Mouse (Mus musculus): ENCODE results near the gene Shisa6. TPM values are rescaled to one million over a fixed set of nuclear protein-coding genes. Genes with fewer than 3 reads are reported as not detected.

The Shisa6 gene
- polyA plus RNA-seq, 1 experiment from 2014 or later: 0.40 TPM

GRCm38 (mm10) chr11:66312764-66313163, 213.0 kb downstream of the Shisa6 start:
- Histone ChIP-seq H3K36me3 (ENCODE audit: control insufficient read depth, insufficient read depth, low read length) (no peaks in the 10 kb centered on the region), H3K4me2 (no peak overlapping the region), H3K27me3 (ENCODE audit: control insufficient read depth, insufficient read depth, low read length) (no peaks in the 10 kb centered on the region), H3K27ac (ENCODE audit: low read depth, low read length) (no peak overlapping the region), H3K9me3 (replicated peaks; ENCODE audit: control insufficient read depth, low read length) (no peaks in the 10 kb centered on the region), H3K4me1 (ENCODE audit: control insufficient read depth, insufficient read depth, low read length) (no peaks in the 10 kb centered on the region), H3K9ac (ENCODE audit: low read depth, low read length) (no peak overlapping the region), H3K4me3 (ENCODE audit: low read depth, low read length) (no peak overlapping the region)
- WGBS (ENCODE audit: insufficient replicate concordance): 73% methylated on average over 7 of the region's 7 CpGs
- no peak for ATAC-seq (replicated peaks; ENCODE audit: insufficient number of reproducible peaks, low FRiP score, low TSS enrichment)

- Histone ChIP-seq H3K4me3 (ENCODE audit: low read depth, low read length) (no peak overlapping the region), H3K4me2 (no peak overlapping the region), H3K9ac (ENCODE audit: low read depth, low read length) (no peak overlapping the region), H3K36me3 (ENCODE audit: control insufficient read depth, insufficient read depth, low read length) (no peaks in the 10 kb centered on the region), H3K27me3 (ENCODE audit: control insufficient read depth, insufficient read depth, low read length) (no peaks in the 10 kb centered on the region), H3K9me3 (replicated peaks; ENCODE audit: control insufficient read depth, low read length) (no peaks in the 10 kb centered on the region), H3K4me1 (ENCODE audit: control insufficient read depth, insufficient read depth, low read length) (no peaks in the 10 kb centered on the region), H3K27ac (ENCODE audit: low read depth, low read length) (no peak overlapping the region)
- 68% methylated on average over 1 of the region's 1 CpGs for WGBS (ENCODE audit: insufficient replicate concordance)
- ATAC-seq (replicated peaks; ENCODE audit: insufficient number of reproducible peaks, low FRiP score, low TSS enrichment): no peak
Observed at GRCm38 (mm10) chr11:66304396-66304795, 221.4 kb downstream of the Shisa6 start.

DNA sequence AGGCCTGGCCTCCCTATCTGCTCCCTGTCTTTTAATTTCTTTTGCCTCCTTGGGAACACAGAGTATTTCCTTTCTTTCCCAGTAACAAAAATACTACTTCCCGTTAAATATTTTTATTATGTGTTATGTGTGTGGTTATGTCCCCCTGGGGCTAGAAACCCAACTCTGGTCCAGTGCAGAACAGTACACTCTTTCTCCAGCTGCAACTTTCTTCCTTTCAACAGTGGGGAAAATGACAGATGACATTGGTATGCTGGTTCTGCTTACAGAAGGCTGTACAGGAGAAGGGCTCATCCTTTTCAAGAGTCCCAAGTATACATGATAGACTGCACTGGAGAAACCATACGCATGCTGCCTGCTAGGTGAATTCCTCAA, 251.1 kb downstream of the Shisa6 start:
- H3K27ac ChIP-seq (ENCODE audit: low read depth, low read length): no peak overlapping the region
- ATAC-seq (replicated peaks; ENCODE audit: insufficient number of reproducible peaks, low FRiP score, low TSS enrichment): no peak
- no peaks in the 10 kb centered on the region for H3K27me3 ChIP-seq (ENCODE audit: control insufficient read depth, insufficient read depth, low read length)
- no peak overlapping the region for H3K4me2 ChIP-seq
- no peaks in the 10 kb centered on the region for H3K4me1 ChIP-seq (ENCODE audit: control insufficient read depth, insufficient read depth, low read length)
- H3K36me3 ChIP-seq (ENCODE audit: control insufficient read depth, insufficient read depth, low read length): no peaks in the 10 kb centered on the region
- H3K4me3 ChIP-seq (ENCODE audit: low read depth, low read length): no peak overlapping the region
- 65% methylated on average over 2 of the region's 2 CpGs for WGBS (ENCODE audit: insufficient replicate concordance)
- H3K9ac ChIP-seq (ENCODE audit: low read depth, low read length): no peak overlapping the region
- no peaks in the 10 kb centered on the region for H3K9me3 ChIP-seq (replicated peaks; ENCODE audit: control insufficient read depth, low read length)

GRCm38 (mm10) chr11:66273904-66274706, 251.7 kb downstream of the Shisa6 start:
- no peaks in the 10 kb centered on the region for H3K9me3 ChIP-seq (replicated peaks; ENCODE audit: control insufficient read depth, low read length)
- H3K4me3 ChIP-seq (ENCODE audit: low read depth, low read length): no peak overlapping the region
- no peaks in the 10 kb centered on the region for H3K4me1 ChIP-seq (ENCODE audit: control insufficient read depth, insufficient read depth, low read length)
- H3K4me2 ChIP-seq: no peak overlapping the region
- H3K9ac ChIP-seq (ENCODE audit: low read depth, low read length): no peak overlapping the region
- 75% methylated on average over 8 of the region's 8 CpGs for WGBS (ENCODE audit: insufficient replicate concordance)
- ATAC-seq (replicated peaks; ENCODE audit: insufficient number of reproducible peaks, low FRiP score, low TSS enrichment): no peak
- no peaks in the 10 kb centered on the region for H3K36me3 ChIP-seq (ENCODE audit: control insufficient read depth, insufficient read depth, low read length)
- no peak overlapping the region for H3K27ac ChIP-seq (ENCODE audit: low read depth, low read length)
- H3K27me3 ChIP-seq (ENCODE audit: control insufficient read depth, insufficient read depth, low read length): no peaks in the 10 kb centered on the region

DNA sequence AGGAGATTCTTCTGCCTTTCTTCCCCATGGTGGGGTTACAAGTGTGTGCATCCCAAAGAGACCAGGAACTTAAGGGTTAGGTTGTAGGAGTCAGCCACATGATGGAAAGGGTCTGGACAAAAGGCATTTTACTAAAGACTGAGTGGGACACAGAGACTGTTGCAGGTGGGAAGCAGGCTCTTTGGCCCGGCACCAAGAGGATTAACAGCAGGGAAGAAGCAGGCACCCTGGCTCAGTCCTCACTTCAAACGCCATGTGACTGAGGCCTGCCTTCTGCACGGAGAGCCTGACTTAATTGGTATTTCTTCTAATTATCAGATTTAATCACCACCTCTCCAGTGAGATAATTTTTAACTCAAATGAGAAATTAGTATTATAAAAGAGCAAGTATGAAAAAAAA, 258.7 kb downstream of the Shisa6 start:
- H3K27ac ChIP-seq (ENCODE audit: low read depth, low read length): no peak overlapping the region
- no peak for ATAC-seq (replicated peaks; ENCODE audit: insufficient number of reproducible peaks, low FRiP score, low TSS enrichment)
- no peaks in the 10 kb centered on the region for H3K4me1 ChIP-seq (ENCODE audit: control insufficient read depth, insufficient read depth, low read length)
- no peak overlapping the region for H3K4me3 ChIP-seq (ENCODE audit: low read depth, low read length)
- H3K36me3 ChIP-seq (ENCODE audit: control insufficient read depth, insufficient read depth, low read length): no peaks in the 10 kb centered on the region
- no peaks in the 10 kb centered on the region for H3K27me3 ChIP-seq (ENCODE audit: control insufficient read depth, insufficient read depth, low read length)
- no peak overlapping the region for H3K4me2 ChIP-seq
- 47% methylated on average over 3 of the region's 3 CpGs for WGBS (ENCODE audit: insufficient replicate concordance)
- H3K9me3 ChIP-seq (replicated peaks; ENCODE audit: control insufficient read depth, low read length): no peaks in the 10 kb centered on the region
- H3K9ac ChIP-seq (ENCODE audit: low read depth, low read length): no peak overlapping the region

- Histone ChIP-seq H3K4me2 (no peak overlapping the region), H3K9me3 (replicated peaks; ENCODE audit: control insufficient read depth, low read length) (no peaks in the 10 kb centered on the region), H3K4me3 (ENCODE audit: low read depth, low read length) (no peak overlapping the region), H3K27ac (ENCODE audit: low read depth, low read length) (no peak overlapping the region), H3K9ac (ENCODE audit: low read depth, low read length) (no peak overlapping the region), H3K36me3 (ENCODE audit: control insufficient read depth, insufficient read depth, low read length) (no peaks in the 10 kb centered on the region), H3K4me1 (ENCODE audit: control insufficient read depth, insufficient read depth, low read length) (no peaks in the 10 kb centered on the region), H3K27me3 (ENCODE audit: control insufficient read depth, insufficient read depth, low read length) (no peaks in the 10 kb centered on the region)
- ATAC-seq (replicated peaks; ENCODE audit: insufficient number of reproducible peaks, low FRiP score, low TSS enrichment): no peak
- WGBS (ENCODE audit: insufficient replicate concordance): 48% methylated on average over 1 of the region's 1 CpGs
Observed at GRCm38 (mm10) chr11:66265336-66265990, 260.3 kb downstream of the Shisa6 start.

DNA sequence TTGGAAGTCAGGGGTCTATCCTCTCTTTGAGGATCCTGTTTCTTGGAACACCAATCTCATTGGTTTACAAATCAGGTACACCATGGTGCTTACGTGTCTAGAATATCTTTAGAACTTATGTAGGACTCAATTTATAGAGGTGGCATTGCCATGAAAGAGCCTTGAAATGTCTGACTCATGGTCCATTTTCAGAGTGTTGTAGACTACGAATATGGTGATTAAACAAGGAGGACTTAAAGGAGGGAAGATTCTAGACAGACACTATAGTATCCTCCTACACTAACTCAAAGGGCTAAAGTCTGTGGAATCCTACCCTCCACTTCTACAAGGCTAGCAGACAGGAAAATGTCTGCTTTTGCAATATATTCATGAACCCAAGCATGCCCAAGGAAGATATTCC, 265.6 kb downstream of the Shisa6 start:
- no peaks in the 10 kb centered on the region for H3K27me3 ChIP-seq (ENCODE audit: control insufficient read depth, insufficient read depth, low read length)
- H3K36me3 ChIP-seq (ENCODE audit: control insufficient read depth, insufficient read depth, low read length): no peaks in the 10 kb centered on the region
- 70% methylated on average over 2 of the region's 2 CpGs for WGBS (ENCODE audit: insufficient replicate concordance)
- H3K4me1 ChIP-seq (ENCODE audit: control insufficient read depth, insufficient read depth, low read length): no peaks in the 10 kb centered on the region
- no peak overlapping the region for H3K4me2 ChIP-seq
- H3K4me3 ChIP-seq (ENCODE audit: low read depth, low read length): no peak overlapping the region
- no peak overlapping the region for H3K9ac ChIP-seq (ENCODE audit: low read depth, low read length)
- ATAC-seq (replicated peaks; ENCODE audit: insufficient number of reproducible peaks, low FRiP score, low TSS enrichment): no peak
- H3K9me3 ChIP-seq (replicated peaks; ENCODE audit: control insufficient read depth, low read length): no peaks in the 10 kb centered on the region
- H3K27ac ChIP-seq (ENCODE audit: low read depth, low read length): no peak overlapping the region

DNA sequence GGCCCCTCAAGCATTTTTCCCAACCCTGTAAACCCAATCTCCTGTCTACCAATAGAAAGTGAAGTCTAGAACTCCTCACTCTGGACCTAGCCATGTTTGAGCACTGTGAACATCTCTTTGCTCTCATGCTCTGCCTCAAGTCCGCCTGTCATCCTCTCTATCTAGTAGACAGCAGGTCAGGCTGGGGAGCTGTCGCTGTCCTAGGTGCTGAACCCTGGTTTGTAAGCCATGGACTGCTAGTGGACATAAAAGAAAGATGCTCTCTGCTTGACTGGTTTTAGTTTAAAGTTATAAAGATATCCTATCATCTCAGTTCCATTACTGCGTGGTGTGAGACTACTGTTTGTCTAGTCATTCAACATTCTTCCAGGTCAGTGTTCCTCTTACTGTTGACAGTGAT, 266.9 kb downstream of the Shisa6 start:
- no peaks in the 10 kb centered on the region for H3K27me3 ChIP-seq (ENCODE audit: control insufficient read depth, insufficient read depth, low read length)
- no peak overlapping the region for H3K9ac ChIP-seq (ENCODE audit: low read depth, low read length)
- ATAC-seq (replicated peaks; ENCODE audit: insufficient number of reproducible peaks, low FRiP score, low TSS enrichment): no peak
- H3K4me3 ChIP-seq (ENCODE audit: low read depth, low read length): no peak overlapping the region
- no peak overlapping the region for H3K4me2 ChIP-seq
- H3K9me3 ChIP-seq (replicated peaks; ENCODE audit: control insufficient read depth, low read length): no peaks in the 10 kb centered on the region
- WGBS (ENCODE audit: insufficient replicate concordance): 9% methylated on average over 3 of the region's 3 CpGs
- H3K27ac ChIP-seq (ENCODE audit: low read depth, low read length): no peak overlapping the region
- no peaks in the 10 kb centered on the region for H3K4me1 ChIP-seq (ENCODE audit: control insufficient read depth, insufficient read depth, low read length)
- no peaks in the 10 kb centered on the region for H3K36me3 ChIP-seq (ENCODE audit: control insufficient read depth, insufficient read depth, low read length)

GRCm38 (mm10) chr11:66247115-66247514, 278.6 kb downstream of the Shisa6 start:
- no peak overlapping the region for H3K4me2 ChIP-seq
- WGBS (ENCODE audit: insufficient replicate concordance): 81% methylated on average over 5 of the region's 5 CpGs
- H3K4me1 ChIP-seq (ENCODE audit: control insufficient read depth, insufficient read depth, low read length): no peaks in the 10 kb centered on the region
- no peaks in the 10 kb centered on the region for H3K27me3 ChIP-seq (ENCODE audit: control insufficient read depth, insufficient read depth, low read length)
- H3K9me3 ChIP-seq (replicated peaks; ENCODE audit: control insufficient read depth, low read length): no peaks in the 10 kb centered on the region
- H3K36me3 ChIP-seq (ENCODE audit: control insufficient read depth, insufficient read depth, low read length): no peaks in the 10 kb centered on the region
- H3K9ac ChIP-seq (ENCODE audit: low read depth, low read length): no peak overlapping the region
- H3K27ac ChIP-seq (ENCODE audit: low read depth, low read length): no peak overlapping the region
- ATAC-seq (replicated peaks; ENCODE audit: insufficient number of reproducible peaks, low FRiP score, low TSS enrichment): no peak
- no peak overlapping the region for H3K4me3 ChIP-seq (ENCODE audit: low read depth, low read length)
